Mouse (Mus musculus) olfactory bulb, adult 2 months (tissue): ENCODE data around the gene Mical1.

Experiments used
- CTCF ChIP-seq: fragments of 200-500 bp; IDR thresholded peaks from 2 replicates; pipeline ENCODE4 v1.5.1; 2012; ENCODE audit warnings: low read depth, mild to moderate bottlenecking, low read length, moderate library complexity; ENCODE audit not compliant: insufficient read depth
- POLR2A ChIP-seq: fragments of 200-500 bp; IDR thresholded peaks from 2 replicates; pipeline ENCODE4 v1.6.1; 2012; ENCODE audit warnings: mild to moderate bottlenecking, low read depth, low read length, moderate library complexity; ENCODE audit not compliant: insufficient read depth

GRCm38 (mm10) chr10:41486506-41487170 is 10.5 kb downstream of the Mical1 start:
- TF ChIP-seq CTCF (no peak), POLR2A (no peak)
